Mouse (Mus musculus) layer of hippocampus, adult 18-20 months (tissue): Measurements from ENCODE around the gene Camk2d. TPM values are rescaled to one million over a fixed set of nuclear protein-coding genes. Genes with fewer than 3 reads are reported as not detected.
A peak's percentile ranks its signal among the peaks of the same experiment; 100 is the strongest.

Experiments
- DNase-seq, 2 experiments: peaks; one replicate each; pipeline ENCODE4 v3.0.0; 2022; ENCODE audit warnings: low spot score in 2 of 2
- total RNA-seq, 2 experiments: library from RNA; stranded (reverse); gene quantifications; 2 replicates each; pipeline ENCODE4 v1.2.3; 2021

Gene Camk2d
- total RNA-seq, 2 experiments from 2014 or later, result 42.6 to 48.9 TPM

DNA sequence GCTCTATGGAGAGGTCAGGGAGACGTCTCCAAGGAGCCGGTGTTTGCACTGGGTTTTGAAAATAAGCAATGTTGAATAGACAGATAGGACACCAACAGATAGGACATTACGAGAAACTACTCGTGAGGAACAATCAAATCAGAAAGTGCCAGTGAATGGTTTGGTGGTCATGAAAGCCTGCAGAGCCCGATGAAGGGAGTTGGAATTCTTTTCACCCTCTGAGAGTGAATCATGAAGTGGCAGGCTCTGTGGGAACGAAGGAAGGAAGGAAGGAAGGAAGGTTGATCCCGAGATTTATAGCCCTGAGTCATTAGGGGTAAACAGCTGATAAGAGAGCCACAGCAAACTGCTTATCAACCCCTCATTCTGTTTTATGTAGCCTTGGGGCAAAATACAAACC, 15.5 kb downstream of the Camk2d start:
- DNase-seq, result no peak

DNA sequence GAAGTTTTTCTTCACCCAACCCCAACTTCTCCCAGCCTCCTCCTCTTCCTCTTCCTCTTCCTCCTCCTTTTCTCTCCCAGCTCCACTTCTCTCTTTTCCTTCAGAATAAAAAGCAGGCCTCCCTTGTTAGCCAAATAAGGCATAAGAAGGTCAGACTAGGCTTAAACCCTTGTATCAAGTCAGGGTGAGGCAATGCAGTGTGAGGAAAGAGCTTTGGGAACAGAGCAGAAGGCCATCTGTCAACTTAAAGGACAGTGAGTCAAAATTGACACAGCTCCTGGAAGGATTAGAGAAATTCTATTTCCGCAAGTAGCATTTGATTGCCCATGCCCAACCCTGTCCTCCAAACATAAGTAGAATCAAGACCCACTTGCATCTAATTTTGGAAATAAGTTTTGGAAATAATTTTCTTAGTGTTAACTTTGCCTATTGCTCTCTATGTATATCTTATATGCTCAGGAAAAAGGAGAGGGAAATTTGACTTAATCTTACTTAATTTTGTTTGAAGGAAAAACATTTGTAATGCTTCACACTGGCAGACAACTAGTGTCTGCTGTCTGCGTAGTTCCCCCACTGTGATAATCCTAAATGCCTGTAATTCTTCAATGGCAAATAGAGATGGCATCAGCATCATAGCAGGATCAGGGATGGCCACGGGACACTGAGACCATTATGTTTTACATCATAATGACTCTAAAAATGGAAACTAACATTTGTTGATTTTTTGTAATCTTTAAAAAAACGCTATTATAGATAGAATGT, 16.8 kb downstream of the Camk2d start:
- no peak for DNase-seq

DNA sequence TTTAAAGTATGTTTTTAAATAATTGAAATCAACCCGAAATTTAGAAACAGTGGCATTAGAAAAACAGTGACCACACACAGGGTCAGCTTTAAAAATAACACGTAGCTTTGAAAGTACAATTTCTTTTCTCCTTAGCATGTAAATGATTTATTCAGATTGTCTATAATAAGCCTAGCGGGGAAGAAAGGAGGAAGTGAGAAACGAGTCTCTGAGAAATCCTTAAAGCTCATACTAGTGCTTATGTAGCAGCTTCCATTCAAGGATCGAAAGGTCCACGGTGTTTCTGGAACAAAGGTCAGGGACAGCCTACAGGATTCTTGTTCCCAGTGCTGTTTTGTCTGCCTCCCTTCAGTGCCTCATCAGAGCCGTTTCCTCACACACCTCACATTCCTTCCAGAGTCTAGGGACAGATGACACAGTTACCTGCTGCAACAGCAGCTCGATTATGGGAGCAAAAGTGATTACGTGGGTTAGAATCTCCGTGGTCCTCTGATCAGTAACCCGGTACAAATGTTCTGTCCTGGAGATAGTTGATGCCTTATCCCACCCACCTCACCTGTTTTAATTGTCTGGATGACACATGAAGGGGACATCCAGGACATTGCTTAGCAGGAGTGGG, 17.5 kb downstream of the Camk2d start:
- no peak for DNase-seq

DNA sequence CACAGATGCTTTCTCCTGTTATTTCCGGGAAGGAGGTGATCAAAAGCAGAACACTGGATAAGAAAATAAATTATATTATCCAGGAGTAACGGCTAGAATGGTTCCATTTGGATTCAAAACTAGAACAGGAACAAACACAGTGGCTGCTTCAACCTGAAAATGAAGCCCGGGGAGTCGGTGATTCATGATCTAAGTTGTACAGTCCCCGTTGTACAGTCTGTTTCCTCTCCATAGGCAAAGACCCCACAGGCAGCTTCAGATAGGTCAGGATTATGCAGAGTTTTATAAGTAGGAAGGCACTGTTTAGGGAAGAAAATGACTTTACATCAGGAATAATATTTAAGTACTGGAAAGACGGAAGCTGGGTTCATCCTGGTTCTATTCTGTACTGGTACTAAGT, 19.2 kb downstream of the Camk2d start:
- DNase-seq, result no peak

DNA sequence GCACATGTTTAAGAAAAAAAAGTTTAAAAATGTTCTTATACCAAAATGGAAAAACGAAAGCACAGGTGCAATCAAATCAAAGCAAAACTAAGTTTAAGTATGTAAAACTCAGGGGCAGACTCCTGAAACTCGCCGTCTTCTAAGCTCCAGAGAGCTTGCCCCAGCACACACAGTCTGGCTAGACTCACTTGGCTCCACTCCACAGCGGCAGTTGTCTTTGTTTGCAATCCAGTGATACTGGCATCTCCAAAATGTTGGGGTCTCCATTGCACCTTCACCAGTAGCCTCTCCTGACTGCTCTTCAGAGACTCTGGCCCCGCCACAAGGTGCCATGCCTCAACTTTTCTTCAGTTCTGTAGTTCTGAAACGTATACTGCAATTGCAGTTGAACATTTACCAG, 24.1 kb downstream of the Camk2d start:
- DNase-seq, result no peak

DNA sequence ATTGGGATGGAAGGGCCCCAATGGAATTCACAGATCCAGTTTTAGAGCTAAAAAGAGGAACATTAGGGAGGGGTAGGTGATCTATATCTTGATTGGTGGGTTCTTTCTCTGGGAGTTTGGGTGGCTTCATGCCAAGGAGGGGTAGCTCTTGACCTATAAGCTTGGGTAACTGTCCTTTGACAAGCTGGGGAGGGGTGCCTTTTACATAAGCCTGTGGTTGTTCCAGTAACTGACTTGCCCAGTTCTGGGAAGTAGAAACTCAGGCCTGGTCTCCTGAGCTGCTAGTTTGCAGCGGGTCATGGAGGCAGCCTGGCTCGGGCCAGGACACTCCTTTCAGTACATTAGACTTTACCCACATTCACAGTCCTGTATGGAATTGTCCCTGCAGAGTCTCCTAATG, 26.4 kb downstream of the Camk2d start:
- DNase-seq, result no peak

DNA sequence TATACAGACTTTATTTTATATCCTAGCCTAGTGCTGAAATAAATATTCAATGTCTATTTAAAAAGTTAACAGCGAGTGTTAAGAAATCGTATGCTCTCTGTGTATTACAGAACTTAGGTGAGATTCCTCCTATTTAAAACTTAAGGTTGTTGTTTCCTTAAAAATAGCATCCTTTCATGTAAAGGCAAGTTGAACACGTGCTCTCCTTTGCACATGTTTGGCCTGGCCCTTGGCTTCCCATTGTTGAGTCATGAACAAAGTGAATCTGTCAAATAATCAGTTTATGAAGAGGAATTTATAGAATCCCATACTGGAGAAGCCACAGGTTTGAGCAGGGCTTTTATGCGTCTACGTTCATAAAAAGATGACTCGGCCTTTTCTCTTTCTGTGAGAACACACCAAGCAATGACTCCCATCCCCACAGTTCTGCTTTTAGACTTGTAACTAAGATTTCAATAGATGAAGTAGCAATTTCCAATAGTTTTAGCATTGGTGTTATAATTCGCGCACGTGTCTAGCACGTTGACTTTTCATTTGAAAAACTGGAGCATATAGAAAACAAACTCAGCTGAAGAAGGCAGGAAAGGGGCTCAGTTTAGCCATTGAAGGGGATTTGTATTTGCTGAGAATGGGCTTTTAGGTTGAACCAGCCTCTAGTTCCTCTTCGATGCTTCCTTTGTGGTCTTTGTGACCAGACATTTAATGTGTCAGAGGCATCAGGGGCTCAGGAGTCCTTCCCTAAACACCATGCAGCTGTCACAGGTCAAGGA, 29.1 kb downstream of the Camk2d start:
- no peak for DNase-seq

DNA sequence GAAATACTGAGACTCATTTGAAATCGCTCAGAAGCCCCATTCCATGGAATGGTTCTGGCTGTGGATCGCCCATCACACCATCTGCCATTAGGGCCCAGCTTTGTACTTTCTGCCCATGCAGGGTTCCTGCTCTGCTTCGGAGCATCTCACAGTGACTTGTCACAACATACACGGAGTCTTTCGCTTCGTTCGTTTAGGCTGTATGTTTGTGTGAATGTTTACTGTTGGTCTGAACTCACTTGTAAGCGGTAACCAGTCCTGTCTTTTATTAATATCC, 29.6 kb downstream of the Camk2d start:
- DNase-seq, result no peak

DNA sequence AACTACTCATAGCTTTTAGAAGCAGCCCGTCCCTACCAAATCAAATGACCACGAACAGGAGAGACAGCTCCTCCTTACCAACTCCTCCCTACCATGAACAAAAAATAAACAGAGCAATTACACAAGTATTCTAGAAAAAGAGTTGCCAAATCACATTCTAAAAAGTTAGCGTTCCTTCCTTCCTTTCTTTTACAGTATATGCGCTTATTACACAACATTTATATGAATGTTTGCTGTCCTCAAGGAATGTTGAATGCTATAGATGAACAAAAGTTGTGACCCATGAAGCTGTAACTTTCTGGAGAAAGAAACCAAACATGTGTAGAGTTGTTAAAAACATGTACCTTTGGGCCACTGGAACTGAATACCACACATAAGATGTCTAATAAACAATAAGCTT, 31.9 kb downstream of the Camk2d start:
- no peak for DNase-seq

DNA sequence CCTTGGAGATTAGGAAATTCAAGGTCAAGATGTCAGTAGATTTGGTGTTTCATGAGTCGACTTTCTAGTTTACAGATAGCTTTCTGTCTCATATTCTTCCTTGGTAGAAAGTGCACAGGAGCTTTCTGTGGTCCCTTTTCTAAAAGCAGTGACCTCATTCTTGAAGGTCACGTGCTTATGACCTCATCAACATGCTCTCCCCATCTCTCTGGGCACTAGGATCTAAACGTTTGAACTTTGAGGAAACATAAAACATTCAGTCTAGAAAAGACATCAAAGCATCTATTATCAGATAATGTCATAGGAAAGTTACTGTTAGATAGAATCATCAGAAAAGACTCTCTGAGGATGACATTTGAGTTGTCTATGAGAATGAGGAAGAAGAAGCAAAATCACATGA, 32.3 kb downstream of the Camk2d start:
- no peak for DNase-seq

DNA sequence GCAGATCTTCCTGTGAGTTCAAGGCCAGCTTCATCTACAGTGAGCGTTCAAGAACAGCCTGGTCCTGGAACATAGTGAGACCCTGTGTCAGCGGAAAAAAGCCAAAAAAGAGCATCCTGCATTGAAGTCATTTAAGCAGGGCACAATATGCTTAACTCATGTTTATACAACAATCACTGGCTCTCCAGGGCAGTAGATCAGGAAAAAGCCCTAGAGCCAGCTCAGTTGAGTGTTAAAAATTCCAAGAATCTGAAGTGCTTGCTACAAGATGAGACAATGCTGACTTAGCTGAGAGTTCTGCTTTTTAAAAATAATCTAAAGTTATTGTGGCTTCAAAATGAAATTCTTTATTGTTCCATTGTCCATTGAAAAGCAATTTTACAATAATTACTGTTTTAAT, 32.9 kb downstream of the Camk2d start:
- DNase-seq, result no peak

DNA sequence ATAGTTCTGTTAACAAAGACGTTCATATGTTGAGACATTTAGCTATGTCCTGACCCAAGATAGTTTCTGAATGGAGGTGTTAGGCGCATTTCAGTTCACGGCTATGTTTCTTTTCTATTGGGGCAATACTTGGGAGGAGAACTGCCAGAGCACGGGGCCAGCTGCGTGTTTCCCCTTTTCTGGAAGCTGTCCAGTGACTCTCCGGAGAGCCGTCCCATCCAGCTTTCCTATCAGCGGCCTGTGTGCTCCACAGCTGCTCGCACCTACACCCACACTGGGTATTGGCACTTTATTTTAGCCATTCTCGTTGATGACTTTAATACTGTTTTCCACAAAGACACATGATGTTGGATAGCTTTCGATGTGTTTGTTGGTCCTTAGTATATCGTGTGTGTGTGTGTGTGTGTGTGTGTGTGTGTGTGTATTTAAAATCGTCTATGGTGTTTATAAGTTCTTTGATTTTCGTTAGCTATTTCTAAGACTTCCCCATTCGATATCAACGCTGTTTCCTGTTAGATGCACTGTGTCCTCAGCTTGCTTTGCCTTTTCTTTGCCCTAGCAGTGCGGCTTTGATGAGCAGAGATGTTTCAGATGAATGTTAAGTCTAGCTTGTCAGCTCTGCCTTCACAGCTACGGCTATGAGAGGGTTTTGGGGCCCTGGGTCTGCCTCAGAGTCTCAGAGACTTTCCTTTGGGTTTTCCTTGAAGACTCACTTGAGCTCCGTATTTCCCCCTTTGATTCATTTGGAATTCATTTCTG, 34.2 kb downstream of the Camk2d start:
- no peak for DNase-seq

DNA sequence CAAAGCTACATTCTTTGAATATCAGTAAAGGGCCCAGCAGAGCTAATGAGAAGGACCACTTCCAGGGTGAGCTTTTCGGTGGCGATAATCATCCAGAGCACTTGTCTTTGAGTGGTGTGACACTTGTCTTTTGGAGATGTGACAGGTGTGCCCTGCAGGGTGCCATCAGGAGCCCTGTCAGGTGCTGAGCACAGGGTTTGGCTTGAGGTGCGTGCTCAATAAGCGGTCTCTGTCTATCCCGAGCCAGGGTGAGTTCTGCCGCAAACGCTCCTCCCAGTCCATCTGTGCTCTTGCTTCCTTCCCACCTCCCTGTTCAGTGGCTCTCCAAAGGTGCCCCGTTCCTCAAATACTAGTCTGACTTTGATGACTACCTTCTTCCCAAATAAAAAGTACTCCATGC, 35.5 kb downstream of the Camk2d start:
- no peak for DNase-seq

DNA sequence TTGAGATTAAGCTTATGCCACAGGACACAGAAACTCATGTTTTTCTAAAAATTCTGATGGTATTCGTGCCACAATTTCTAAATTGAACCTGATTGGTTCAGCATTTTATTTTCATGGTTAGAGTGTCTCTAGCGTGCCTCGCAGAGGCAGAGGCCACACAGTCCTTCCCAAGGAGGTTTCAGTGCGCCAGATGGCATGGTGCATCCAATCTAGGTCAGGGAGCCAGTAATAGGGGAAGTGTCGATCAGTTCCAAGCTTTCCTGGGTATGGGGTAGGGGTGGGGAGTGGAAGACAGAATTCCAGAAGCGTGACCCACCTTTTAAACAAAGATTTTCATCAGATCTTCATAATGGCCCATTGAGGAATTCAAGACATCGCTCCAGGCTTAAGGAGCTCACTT, 36.5 kb downstream of the Camk2d start:
- DNase-seq, result no peak

DNA sequence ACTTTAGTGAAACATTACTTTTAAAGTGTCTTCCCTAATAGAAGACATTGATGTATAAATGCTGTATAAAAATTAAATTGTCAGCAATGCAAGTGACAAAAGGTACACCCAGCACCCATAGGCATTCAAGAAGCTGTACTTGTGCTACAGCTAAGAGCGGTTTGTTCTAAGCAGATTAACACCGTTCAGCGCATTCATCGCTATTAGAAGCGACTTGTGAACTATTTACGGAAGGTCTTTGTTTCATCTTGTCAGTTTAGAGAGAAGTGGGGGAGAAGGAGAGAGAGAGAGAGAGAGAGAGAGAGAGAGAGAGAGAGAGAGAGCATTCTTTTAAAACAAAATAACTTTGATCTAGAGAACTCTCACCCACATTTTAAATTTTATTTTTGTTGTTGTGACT, 38.1 kb downstream of the Camk2d start:
- DNase-seq, result no peak

DNA sequence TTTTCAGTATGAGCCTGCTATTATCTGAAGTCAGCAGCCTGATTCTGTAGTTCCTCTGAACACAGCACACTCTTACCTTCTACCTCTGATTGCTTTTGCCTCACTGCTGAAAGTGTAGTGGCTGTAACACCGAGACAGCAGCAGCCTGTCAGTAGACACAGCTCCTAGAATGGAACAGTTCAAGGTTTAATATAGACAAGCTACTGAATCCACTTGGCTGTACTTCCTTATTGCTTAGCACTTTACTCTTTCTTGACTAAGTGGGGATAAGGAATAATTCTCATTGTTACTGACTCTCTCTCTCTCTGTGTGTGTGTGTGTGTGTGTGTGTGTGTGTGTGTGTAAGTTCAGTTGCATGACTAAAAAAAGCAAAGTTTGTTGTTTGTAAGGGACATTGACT, 42.2 kb downstream of the Camk2d start:
- DNase-seq, result no peak

DNA sequence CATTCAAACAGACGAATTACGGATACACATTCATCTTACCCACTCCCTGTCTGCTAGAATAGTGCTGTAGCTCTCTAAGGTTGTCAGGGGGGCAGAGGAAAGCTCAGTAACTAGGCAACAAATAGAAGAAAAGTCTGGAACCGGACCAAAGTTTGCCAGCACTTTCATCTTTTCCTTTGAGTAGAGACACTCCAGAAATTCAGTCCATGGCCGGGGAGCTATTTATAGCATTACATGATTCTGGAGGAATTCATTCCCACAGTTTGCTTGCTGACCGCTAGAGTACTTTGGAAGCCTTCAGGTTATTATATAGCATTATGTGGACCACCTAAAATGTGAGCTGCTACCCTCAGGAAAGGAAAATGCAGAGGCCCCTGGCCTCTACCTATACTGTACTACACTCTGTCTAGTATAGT, 43.0 kb downstream of the Camk2d start:
- DNase-seq, result peak in 1 of 2 experiments; percentile 24

DNA sequence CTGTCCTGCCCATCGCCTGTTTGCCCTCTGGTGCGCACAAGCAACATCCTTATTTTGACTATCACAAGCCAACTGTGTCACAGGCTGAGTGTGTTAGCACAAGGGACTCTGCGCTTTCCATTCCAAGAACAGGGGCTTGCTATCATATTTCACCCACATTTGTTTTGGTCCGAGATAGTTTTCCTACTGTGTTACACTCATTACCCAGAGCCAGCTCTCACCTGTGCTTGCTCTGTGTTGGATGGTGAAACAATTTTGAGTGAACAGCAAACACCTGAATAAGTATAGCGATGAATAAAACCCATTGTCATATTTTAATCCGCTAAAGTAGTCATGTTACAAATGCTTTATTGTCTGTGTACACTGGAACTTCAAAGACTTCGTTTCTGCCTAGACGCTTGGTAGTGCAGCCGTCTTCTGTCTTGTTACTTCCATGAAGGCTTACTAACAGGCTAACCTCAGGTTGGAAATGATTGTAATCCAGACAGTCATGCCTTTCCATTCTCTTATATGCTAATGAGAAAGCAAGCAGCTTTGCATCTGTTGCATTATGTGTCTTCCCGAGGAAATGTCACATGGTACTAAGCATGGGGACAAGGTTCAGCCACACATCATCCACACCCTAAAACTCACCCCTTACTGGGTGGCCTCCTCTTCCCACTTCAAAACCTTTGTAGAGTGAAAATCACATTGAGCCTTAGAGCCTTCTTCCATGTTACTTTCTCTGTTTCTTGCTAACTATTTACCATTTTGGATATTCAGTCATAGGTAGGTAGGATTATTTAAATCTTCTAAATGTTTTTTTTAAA, 44.5 kb downstream of the Camk2d start:
- DNase-seq, result no peak

DNA sequence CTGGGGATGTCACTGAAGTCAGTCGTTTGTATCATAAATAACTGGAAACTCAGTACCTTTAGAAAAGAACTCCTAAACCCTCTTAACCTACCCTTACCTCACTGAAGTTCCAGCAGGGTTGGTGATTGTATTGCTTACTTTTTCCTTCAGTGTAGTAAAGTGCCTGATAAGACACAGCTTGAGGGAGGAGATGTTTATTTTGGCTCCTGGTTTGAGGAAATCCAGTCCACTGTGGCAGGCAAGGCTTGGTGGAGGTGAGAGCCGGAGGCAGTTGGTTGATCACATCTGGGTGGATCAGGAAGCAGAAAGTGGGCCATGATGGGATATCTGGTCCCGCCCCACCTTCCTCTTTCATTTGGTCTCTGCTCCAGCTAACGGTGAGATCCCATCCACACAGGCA, 45.3 kb downstream of the Camk2d start:
- DNase-seq, result no peak

DNA sequence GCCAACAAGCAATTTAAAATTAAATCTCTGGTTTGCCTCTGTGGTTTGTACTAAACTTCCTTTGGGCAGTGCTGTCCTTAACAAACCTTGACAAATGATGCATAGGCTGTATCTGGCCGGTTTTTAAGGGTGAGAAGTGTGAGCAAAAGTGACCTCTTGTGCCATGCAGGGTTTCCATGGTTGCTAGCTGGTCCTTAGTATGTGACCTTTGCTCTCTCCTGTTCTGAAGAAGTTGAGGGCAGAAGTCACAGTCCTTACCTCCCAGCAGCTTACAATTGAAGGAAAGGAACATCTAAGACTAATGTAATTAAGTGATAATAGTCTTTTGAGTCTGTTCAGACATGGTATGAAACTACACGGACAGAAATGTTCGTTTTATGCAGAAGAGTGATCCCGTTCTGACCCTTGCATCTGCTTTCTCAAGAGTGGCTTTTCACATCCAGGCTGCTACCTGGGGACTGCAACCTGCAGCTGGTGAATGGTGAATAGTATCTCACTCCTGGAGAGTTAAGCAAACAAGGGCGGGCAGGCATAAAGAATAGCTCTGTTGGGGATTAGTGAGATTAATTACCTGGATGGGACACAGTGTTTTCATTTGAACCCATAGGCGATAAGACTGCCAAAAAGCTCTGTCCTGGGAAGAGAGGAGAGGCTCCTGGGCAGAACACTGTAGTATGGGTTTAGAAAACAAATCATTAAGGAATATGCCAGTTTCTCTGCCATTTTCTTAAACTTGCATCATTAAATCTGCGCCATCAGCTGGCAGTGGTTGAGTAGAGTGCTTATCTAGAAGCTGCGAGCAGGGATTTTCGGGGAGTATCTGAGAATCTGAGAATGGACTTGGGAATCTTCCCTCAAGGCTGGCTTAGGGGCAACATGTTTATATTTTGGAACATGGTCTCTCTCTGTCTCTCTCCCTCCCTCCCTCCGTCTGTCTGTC, 47.2 kb downstream of the Camk2d start:
- no peak for DNase-seq
